Mouse (Mus musculus): ENCODE results near the gene Hoxc9.

DNA sequence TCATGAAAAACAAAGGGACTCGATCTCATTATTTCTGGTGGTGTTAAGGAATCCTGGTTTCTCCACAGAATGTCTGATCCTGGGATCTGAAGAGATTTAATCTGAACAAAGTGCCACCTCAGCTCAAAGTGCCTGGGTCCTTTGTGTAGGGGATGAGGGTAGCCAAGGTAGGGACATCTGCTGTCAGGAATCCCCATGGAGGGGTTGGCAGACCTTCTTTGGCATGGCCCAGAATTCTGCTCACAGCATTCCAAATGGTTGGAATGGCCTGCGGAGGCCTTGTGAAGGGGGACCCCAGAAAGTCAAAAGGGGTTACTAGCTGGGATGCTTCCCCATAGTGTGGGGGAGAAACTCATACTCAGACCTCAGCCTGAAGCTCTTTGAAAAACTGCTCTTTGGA is 27.4 kb upstream of the Hoxc9 start:
- no peak for TF ChIP-seq EP300 (IDR thresholded peaks at IDR 0.05)
- TF ChIP-seq CTCF (IDR thresholded peaks at IDR 0.05), result no peak

Data from lung, postnatal 0 days (tissue).